Mouse (Mus musculus) heart, postnatal 10 days (tissue): ENCODE data around the gene Tigd4. TPM values are rescaled to one million over a fixed set of nuclear protein-coding genes. Genes with fewer than 3 reads are reported as not detected.

Experiments used
- total RNA-seq, 2 experiments: library from RNA; stranded (reverse); gene quantifications; 2 replicates each; pipeline ENCODE4 v1.2.3; 2021

Tigd4 gene
- total RNA-seq, 2 experiments from 2014 or later: 0.07 to 0.26 TPM

Other genes with a start within 250 kb of the Tigd4 start
- gene Fhdc1, start 113.1 kb upstream of the Tigd4 start, total RNA-seq: 1 to 10 TPM in 1 of 2 experiments, under 1 TPM in 1; 0.41 to 1.2 TPM
- 10 to 100 TPM; 28.0 to 28.4 TPM for gene Arfip1, start 10.9 kb upstream of the Tigd4 start, total RNA-seq
- gene Tmem154, start 72.6 kb downstream of the Tigd4 start, total RNA-seq: 1 to 10 TPM; 2.8 to 3.9 TPM
- gene Fbxw7, start 221.7 kb downstream of the Tigd4 start, total RNA-seq: 10 to 100 TPM; 59.8 to 61.5 TPM